Mouse (Mus musculus) ES-Bruce4 (cell line): ENCODE measurements at regions not wholly inside any gene's neighbourhood (a gene's known extent, or its start where the extent isn't known, plus 50 kb on each side); places are given as distances from the start of the nearest gene placed in this dataset.

Experiments used
- H3K27ac ChIP-seq: 2 replicates; pipeline ENCODE4 v1.5.1; 2012; ENCODE audit warnings: low read length, inconsistent platforms; ENCODE audit not compliant: insufficient read depth
- H3K27me3 ChIP-seq: 2 replicates; pipeline ENCODE4 v1.6.1; 2012; ENCODE audit warnings: mild to moderate bottlenecking, low read length, inconsistent platforms; ENCODE audit not compliant: control insufficient read depth, poor library complexity, insufficient read depth, severe bottlenecking
- H3K36me3 ChIP-seq: 2 replicates; pipeline ENCODE4 v1.6.1; 2012; ENCODE audit warnings: inconsistent platforms, mild to moderate bottlenecking, low read length, moderate library complexity; ENCODE audit not compliant: control insufficient read depth, poor library complexity, insufficient read depth, severe bottlenecking
- H3K4me1 ChIP-seq: one replicate; pipeline ENCODE4 v1.8.1; 2011; ENCODE audit warnings: low read length; ENCODE audit not compliant: control insufficient read depth, insufficient read depth
- H3K4me3 ChIP-seq: 2 replicates; pipeline ENCODE4 v1.5.1; 2011; ENCODE audit warnings: low read depth, mild to moderate bottlenecking, low read length
- H3K9ac ChIP-seq: 2 replicates; pipeline ENCODE4 v1.6.1; 2012; ENCODE audit warnings: low read depth, mild to moderate bottlenecking, inconsistent platforms; ENCODE audit not compliant: poor library complexity, severe bottlenecking
- H3K9me3 ChIP-seq: replicated peaks from 2 replicates; pipeline ENCODE4 v1.6.1; 2012; ENCODE audit warnings: mild to moderate bottlenecking, low read length, inconsistent platforms; ENCODE audit not compliant: control insufficient read depth, poor library complexity, insufficient read depth, severe bottlenecking
- CTCF ChIP-seq: IDR thresholded peaks from one replicate; pipeline ENCODE4 v1.8.1; 2011; ENCODE audit warnings: low read depth, low read length
- EP300 ChIP-seq: IDR thresholded peaks from 2 replicates; pipeline ENCODE4 v1.6.1; 2011; ENCODE audit warnings: low read depth, low read length; ENCODE audit not compliant: insufficient read depth
- POLR2A ChIP-seq: IDR thresholded peaks from one replicate; pipeline ENCODE4 v1.8.1; 2011; ENCODE audit warnings: low read length; ENCODE audit not compliant: insufficient read depth

DNA sequence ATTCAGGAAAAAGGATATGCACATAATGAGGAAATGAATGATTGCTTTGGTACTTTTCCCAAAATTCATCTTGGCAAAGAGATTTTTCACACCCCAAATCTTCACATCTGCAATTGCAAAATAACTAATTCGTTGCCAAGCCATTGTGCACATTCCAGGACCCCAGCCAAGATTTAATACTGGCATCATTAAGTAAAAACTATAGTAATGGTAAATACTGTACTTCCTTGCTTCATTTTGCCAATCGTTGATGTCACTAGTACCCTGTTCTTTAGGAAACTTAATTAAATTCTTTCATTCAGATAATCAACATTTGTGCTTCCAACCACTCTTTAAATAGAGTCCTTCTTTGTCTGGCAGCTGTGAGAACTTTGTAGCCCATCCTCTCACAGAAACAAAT lies 303.6 kb downstream of the Arl4a start:
- H3K36me3 ChIP-seq = no peaks in the 10 kb centered on the region
- H3K4me3 ChIP-seq = no peak overlapping the region
- H3K9ac ChIP-seq = no peak overlapping the region
- H3K4me1 ChIP-seq = no peaks in the 10 kb centered on the region
- H3K27me3 ChIP-seq = no peaks in the 10 kb centered on the region
- H3K9me3 ChIP-seq = no peaks in the 10 kb centered on the region
- TF ChIP-seq CTCF = no peak
- no peak for TF ChIP-seq POLR2A
- no peak for TF ChIP-seq EP300
- H3K27ac ChIP-seq = no peak overlapping the region

DNA sequence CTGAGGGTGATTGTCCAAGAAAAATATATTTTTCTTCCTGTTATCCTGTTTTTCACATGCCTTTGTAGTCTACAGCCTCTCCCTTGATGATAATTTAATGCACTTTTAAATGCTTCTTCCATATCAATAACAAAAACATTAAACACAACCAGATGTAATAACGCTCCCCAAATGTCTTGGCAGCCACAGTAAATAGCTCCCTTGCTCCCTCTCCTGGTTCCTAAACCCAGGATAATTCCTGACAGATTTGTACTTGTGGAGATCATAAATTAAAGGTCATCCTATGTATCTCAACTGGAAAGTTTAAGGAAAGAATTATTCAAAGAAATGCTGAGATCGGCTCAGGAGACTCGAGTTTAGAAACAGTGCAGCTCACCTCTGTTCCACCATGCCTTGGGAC lies 306.6 kb downstream of the Arl4a start:
- Histone ChIP-seq H3K36me3 (no peaks in the 10 kb centered on the region), H3K9me3 (no peaks in the 10 kb centered on the region), H3K27ac (no peak overlapping the region), H3K4me3 (no peak overlapping the region), H3K9ac (no peak overlapping the region), H3K4me1 (no peaks in the 10 kb centered on the region), H3K27me3 (no peaks in the 10 kb centered on the region)
- TF ChIP-seq EP300 = no peak

DNA sequence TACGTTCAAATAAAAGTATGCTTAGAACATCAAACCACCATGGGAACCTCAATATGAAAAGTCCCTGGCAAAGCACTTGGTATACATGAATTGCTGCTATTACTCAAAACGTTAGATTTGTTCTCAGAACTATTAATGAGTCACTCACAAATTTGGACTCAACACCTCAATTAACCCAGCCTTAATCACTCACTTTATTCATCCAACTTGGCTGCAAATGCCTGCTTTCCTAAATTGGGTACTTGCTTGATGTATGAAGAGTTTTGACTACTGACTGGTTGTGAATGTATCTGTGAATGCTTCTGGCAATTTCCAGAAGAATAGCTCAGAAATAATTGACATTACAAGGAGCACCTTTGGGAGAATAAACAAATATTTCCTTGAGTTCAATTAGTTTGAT lies 308.6 kb downstream of the Arl4a start:
- Histone ChIP-seq H3K27ac (no peak overlapping the region), H3K9me3 (no peaks in the 10 kb centered on the region), H3K27me3 (no peaks in the 10 kb centered on the region), H3K36me3 (no peaks in the 10 kb centered on the region), H3K4me1 (no peaks in the 10 kb centered on the region), H3K4me3 (no peak overlapping the region), H3K9ac (no peak overlapping the region)
- TF ChIP-seq POLR2A (no peak), CTCF (no peak), EP300 (no peak)

DNA sequence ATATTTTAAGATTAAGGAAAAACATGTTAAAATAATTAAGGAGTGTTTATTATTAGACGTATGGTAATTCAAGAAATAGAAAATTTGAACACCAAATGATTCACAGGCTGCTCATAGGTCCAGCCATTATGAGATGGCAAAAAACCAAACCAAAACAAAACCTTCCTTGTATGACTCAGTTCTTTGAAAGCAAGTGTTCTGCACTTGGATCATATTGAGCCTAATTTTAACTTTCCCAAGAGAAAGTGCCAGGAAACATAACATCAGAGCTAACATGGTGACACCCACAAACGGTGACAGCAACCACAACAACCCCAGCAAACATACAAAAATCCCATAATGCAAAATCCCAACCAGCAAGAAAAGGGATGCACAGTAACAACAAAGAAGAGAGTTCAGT lies 313.7 kb downstream of the Arl4a start:
- Histone ChIP-seq H3K27me3 (no peaks in the 10 kb centered on the region), H3K4me1 (no peaks in the 10 kb centered on the region), H3K4me3 (no peak overlapping the region), H3K36me3 (no peaks in the 10 kb centered on the region), H3K9me3 (no peaks in the 10 kb centered on the region), H3K27ac (no peak overlapping the region), H3K9ac (no peak overlapping the region)
- TF ChIP-seq POLR2A = no peak
- TF ChIP-seq CTCF = no peak
- no peak for TF ChIP-seq EP300

DNA sequence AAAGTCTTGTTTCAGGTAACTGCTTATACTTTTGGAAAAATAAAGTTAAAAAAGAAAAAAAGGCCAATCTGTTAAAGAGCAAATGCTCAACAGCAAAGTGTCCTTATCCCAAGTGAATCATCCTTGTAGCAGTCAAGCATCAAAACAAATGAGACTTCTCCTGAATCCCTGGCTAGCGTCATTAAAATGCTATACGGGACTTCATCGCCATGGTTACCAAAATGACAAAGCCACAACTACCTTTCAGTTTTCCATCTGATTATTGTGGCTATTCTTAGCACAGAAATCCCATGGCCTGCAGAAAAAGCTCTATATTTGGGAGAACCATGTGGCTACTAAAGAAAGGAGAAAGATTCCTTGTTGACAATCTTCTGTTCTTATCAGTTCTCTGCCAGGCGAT lies 322.7 kb downstream of the Arl4a start:
- Histone ChIP-seq H3K9ac (no peak overlapping the region), H3K27me3 (no peaks in the 10 kb centered on the region), H3K4me3 (no peak overlapping the region), H3K9me3 (no peaks in the 10 kb centered on the region), H3K36me3 (no peaks in the 10 kb centered on the region), H3K27ac (no peak overlapping the region), H3K4me1 (no peaks in the 10 kb centered on the region)
- TF ChIP-seq EP300 = no peak
- no peak for TF ChIP-seq CTCF
- no peak for TF ChIP-seq POLR2A

DNA sequence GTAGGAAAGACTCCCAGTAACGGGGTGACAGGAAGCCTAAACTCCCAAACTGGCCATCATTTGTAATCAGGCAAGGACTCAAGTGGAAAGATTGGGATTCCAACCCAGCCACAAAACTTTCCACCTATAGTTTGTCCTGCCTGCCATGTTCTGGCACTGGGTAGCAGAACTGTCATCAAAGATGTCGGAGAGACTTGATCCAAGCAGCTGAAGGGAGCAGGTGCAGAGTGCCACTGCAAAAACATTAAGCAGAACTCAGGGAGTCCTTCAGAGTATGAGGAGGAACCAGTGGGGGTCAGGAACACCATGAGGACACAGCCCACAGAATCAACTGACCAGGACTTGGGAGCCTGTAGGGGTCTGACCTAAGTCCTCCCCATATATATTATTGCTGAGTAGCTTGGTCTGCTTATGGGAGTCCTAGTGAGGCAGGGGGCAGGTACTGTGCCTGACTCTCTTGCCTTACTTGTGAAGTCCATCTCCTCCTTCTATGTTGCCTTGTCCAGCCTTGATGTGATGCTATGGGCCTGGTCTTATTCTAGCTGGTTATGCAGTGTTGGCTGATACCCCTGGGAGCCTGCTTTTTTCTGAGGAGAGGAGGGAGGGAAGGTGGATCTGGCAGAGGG lies 323.5 kb downstream of the Arl4a start:
- H3K36me3 ChIP-seq = no peaks in the 10 kb centered on the region
- no peak overlapping the region for H3K9ac ChIP-seq

More for the DNA sequence above, 323.5 kb downstream of the Arl4a start:
- Histone ChIP-seq H3K27ac (no peak overlapping the region), H3K4me1 (no peaks in the 10 kb centered on the region), H3K27me3 (no peaks in the 10 kb centered on the region), H3K4me3 (no peak overlapping the region), H3K9me3 (no peaks in the 10 kb centered on the region)
- no peak for TF ChIP-seq EP300
- no peak for TF ChIP-seq POLR2A
